Mouse (Mus musculus) adrenal gland, adult 2 months (tissue): ENCODE data around the gene Psmd3. TPM values are rescaled to one million over a fixed set of nuclear protein-coding genes. Genes with fewer than 3 reads are reported as not detected.
"Not testable (repeated sequence)": the region's sequence is repeated elsewhere in the genome, so short reads cannot be mapped to it uniquely, and the experiment has no call there.

Experiments
- DNase-seq: peaks from one replicate; pipeline ENCODE4 v3.0.0; 2021
- long read RNA-seq: library from polyadenylated mRNA; stranded (forward); transcript quantifications from one replicate; pipeline ENCODE4 v2.0.0, GENCODE M21; 2021
- polyA plus RNA-seq: library from polyadenylated mRNA; depleted of rRNA; stranded (reverse); fragments of >200 nt; gene quantifications from 2 replicates; pipeline ENCODE4 v1.2.3, GENCODE M21; 2012; rRNA removed
- total RNA-seq, 2 experiments: library from RNA; stranded (reverse); gene quantifications; 2 replicates each; pipeline ENCODE4 v1.2.3; 2021

Psmd3 gene
- total RNA-seq: 100 to 1,000 TPM; 128 to 130 TPM
- 177 and 195 TPM in 2 replicates for polyA plus RNA-seq
- long read RNA-seq, transcript Psmd3-201 (12 exons, 2,148 nt): major isoform, 122 of 135 reads
- long read RNA-seq, partial matches to known transcripts: 9 of 135 reads
- long read RNA-seq, other reads (novel, unspliced or antisense): 4 of 135 reads

- peak; percentile 98 for DNase-seq
These were observed at the start of gene Psmd3 for GRCm38 (mm10) chr11:98681786-98682745. Gene Psmd3, plus strand, starts transcription at chr11:98682554.

- peak; percentile 3 for DNase-seq
These were observed 46.9 kb upstream of the Psmd3 start for GRCm38 (mm10) chr11:98635312-98635970.

- DNase-seq: no peak
These were observed 44.9 kb upstream of the Psmd3 start for GRCm38 (mm10) chr11:98637501-98637900.

GRCm38 (mm10) chr11:98640091-98640490 is 42.3 kb upstream of the Psmd3 start:
- no peak for DNase-seq

GRCm38 (mm10) chr11:98644757-98645156 is 37.6 kb upstream of the Psmd3 start:
- no peak for DNase-seq

GRCm38 (mm10) chr11:98645946-98646345 is 36.4 kb upstream of the Psmd3 start:
- DNase-seq: no peak

GRCm38 (mm10) chr11:98646459-98646858 is 35.9 kb upstream of the Psmd3 start, which contains the start of gene Gsdma2:
Gene Gsdma2, plus strand, starts transcription at chr11:98646759.
- no peak for DNase-seq

GRCm38 (mm10) chr11:98655076-98655475 is 27.3 kb upstream of the Psmd3 start:
- peak; percentile 48 for DNase-seq

- DNase-seq: peak; percentile 28
These were observed 21.8 kb upstream of the Psmd3 start for GRCm38 (mm10) chr11:98660517-98660916.

GRCm38 (mm10) chr11:98664091-98664490 is 18.3 kb upstream of the Psmd3 start, which contains the start of gene Gsdma:
Gene Gsdma, plus strand, starts transcription at chr11:98664351.
- DNase-seq: no peak

- no peak for DNase-seq
These were observed 13.4 kb upstream of the Psmd3 start for GRCm38 (mm10) chr11:98668984-98669383.

- no peak for DNase-seq
These were observed 11.0 kb upstream of the Psmd3 start for GRCm38 (mm10) chr11:98671284-98671815.

GRCm38 (mm10) chr11:98671857-98672256 is 10.5 kb upstream of the Psmd3 start:
- peak; percentile 57 for DNase-seq

- DNase-seq: no peak
These were observed 9.9 kb upstream of the Psmd3 start for GRCm38 (mm10) chr11:98672482-98672881.

GRCm38 (mm10) chr11:98673136-98673535 is 9.2 kb upstream of the Psmd3 start:
- peak; percentile 47 for DNase-seq

GRCm38 (mm10) chr11:98675829-98676363 is 6.5 kb upstream of the Psmd3 start:
- no peak for DNase-seq

GRCm38 (mm10) chr11:98680023-98680422 is 2.3 kb upstream of the Psmd3 start:
- no peak for DNase-seq

GRCm38 (mm10) chr11:98680595-98680994 is 1.8 kb upstream of the Psmd3 start:
- not testable (repeated sequence) for DNase-seq

GRCm38 (mm10) chr11:98681186-98681585 is 1.2 kb upstream of the Psmd3 start:
- DNase-seq: no peak

- no peak for DNase-seq
These were observed 457 bp downstream of the Psmd3 start for GRCm38 (mm10) chr11:98682811-98683210.

GRCm38 (mm10) chr11:98685642-98686041 is 3.3 kb downstream of the Psmd3 start:
- no peak for DNase-seq

GRCm38 (mm10) chr11:98686976-98687375 is 4.6 kb downstream of the Psmd3 start:
- DNase-seq: no peak
